Mouse (Mus musculus): ENCODE data around the gene Ccz1. TPM values are rescaled to one million over a fixed set of nuclear protein-coding genes. Genes with fewer than 3 reads are reported as not detected.
A peak's percentile ranks its signal among the peaks of the same experiment; 100 is the strongest.
"Not testable (repeated sequence)": the region's sequence is repeated elsewhere in the genome, so short reads cannot be mapped to it uniquely, and the experiment has no call there.

Gene Ccz1
- polyA plus RNA-seq, 1 experiment from 2014 or later = 51.5 TPM

DNA sequence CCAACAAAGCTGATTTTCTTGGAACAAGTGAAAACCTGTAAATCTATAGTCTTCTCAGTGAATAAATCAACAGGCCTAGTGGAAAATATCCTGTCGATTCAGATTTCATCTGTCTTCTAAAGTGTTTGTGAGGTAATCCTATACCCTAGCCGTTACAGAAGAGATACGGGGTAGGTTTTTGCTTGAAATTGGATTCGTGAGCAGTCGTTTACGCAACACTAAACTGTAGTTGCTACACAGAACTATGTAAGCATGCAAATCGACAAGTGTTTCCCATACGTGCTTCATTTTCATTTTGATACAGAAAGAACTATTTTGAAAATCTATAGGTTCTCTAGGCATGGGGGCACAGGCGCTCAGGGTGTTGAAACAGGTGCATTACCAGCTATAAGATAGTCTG lies 1.2 kb upstream of the Ccz1 start:
- 86% methylated on average over 9 of the region's 9 CpGs for WGBS
- ATAC-seq (ENCODE audit: insufficient number of reproducible peaks, insufficient read depth, low FRiP score, low read depth) = no peak
- Histone ChIP-seq H3K4me2 (ENCODE audit: low read length) (no peak overlapping the region), H3K36me3 (ENCODE audit: control insufficient read depth, insufficient read depth, low read length) (peaks cover 19% of the 10 kb centered on the region), H3K27ac (replicated peaks in 1 of 2; ENCODE audit: control insufficient read depth in 1 of 2, insufficient read depth in 1 of 2, low read depth in 2 of 2, low read length in 2 of 2) (no peak overlapping the region), H3K9ac (ENCODE audit: low read length) (no peak overlapping the region), H3K4me3 (ENCODE audit: control insufficient read depth in 1 of 2, insufficient read depth in 1 of 2, low read depth in 1 of 2, low read length in 2 of 2) (no peak overlapping the region), H3K9me3 (ENCODE audit: control insufficient read depth, low read length) (no peaks in the 10 kb centered on the region), H3K27me3 (ENCODE audit: control insufficient read depth, insufficient read depth, low read length) (no peaks in the 10 kb centered on the region), H3K4me1 (ENCODE audit: control insufficient read depth in 2 of 2, insufficient read depth in 2 of 2, low read length in 2 of 2) (no peaks in the 10 kb centered on the region; a peak in 1 of 4 replicates)

DNA sequence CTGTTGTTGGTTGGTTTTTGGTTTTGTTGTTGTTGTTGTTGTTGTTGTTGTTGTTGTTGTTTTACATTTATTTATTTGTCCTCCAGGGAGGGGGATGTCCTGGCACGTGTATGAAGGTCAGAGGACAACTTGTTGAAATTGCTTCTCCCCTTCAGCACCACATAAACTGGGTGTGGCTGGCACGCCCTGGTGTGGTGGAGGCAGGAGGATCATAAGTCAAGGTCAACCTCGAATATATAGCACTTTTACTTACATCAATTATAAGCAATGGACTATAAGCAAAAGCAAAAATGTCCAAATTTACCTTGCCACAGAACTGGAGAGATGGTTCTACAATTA lies 604 bp upstream of the Ccz1 start:
- ATAC-seq (ENCODE audit: insufficient number of reproducible peaks, insufficient read depth, low FRiP score, low read depth) = no peak
- H3K4me3 ChIP-seq (ENCODE audit: control insufficient read depth in 1 of 2, insufficient read depth in 1 of 2, low read depth in 1 of 2, low read length in 2 of 2) = peak overlapping the region in 1 of 2 experiments; percentile 96; a peak in 3 of 4 replicates
- no peak overlapping the region for H3K9ac ChIP-seq (ENCODE audit: low read length)
- H3K9me3 ChIP-seq (ENCODE audit: control insufficient read depth, low read length) = no peaks in the 10 kb centered on the region
- no peak overlapping the region for H3K27ac ChIP-seq (replicated peaks in 1 of 2; ENCODE audit: control insufficient read depth in 1 of 2, insufficient read depth in 1 of 2, low read depth in 2 of 2, low read length in 2 of 2)
- WGBS = 69% methylated on average over 3 of the region's 3 CpGs
- H3K27me3 ChIP-seq (ENCODE audit: control insufficient read depth, insufficient read depth, low read length) = no peaks in the 10 kb centered on the region
- H3K4me2 ChIP-seq (ENCODE audit: low read length) = peak overlapping the region; percentile 70
- peaks cover 24% of the 10 kb centered on the region for H3K36me3 ChIP-seq (ENCODE audit: control insufficient read depth, insufficient read depth, low read length)
- no peaks in the 10 kb centered on the region; a peak in 1 of 4 replicates for H3K4me1 ChIP-seq (ENCODE audit: control insufficient read depth in 2 of 2, insufficient read depth in 2 of 2, low read length in 2 of 2)

- peak overlapping the region in 1 of 2 experiments; percentile 96; a peak in 2 of 4 replicates for H3K4me3 ChIP-seq (ENCODE audit: control insufficient read depth in 1 of 2, insufficient read depth in 1 of 2, low read depth in 1 of 2, low read length in 2 of 2)
- H3K36me3 ChIP-seq (ENCODE audit: control insufficient read depth, insufficient read depth, low read length) = peaks cover 40% of the 10 kb centered on the region
- not testable (repeated sequence) for H3K9me3 ChIP-seq (ENCODE audit: control insufficient read depth, low read length); H3K27me3 ChIP-seq (ENCODE audit: control insufficient read depth, insufficient read depth, low read length); H3K4me1 ChIP-seq (ENCODE audit: control insufficient read depth in 2 of 2, insufficient read depth in 2 of 2, low read length in 2 of 2); ATAC-seq (ENCODE audit: insufficient number of reproducible peaks, insufficient read depth, low FRiP score, low read depth); H3K27ac ChIP-seq (replicated peaks in 1 of 2; ENCODE audit: control insufficient read depth in 1 of 2, insufficient read depth in 1 of 2, low read depth in 2 of 2, low read length in 2 of 2)
- peak overlapping the region; percentile 95; the same call in 1 of the 2 replicates for H3K9ac ChIP-seq (ENCODE audit: low read length)
- H3K4me2 ChIP-seq (ENCODE audit: low read length) = peak overlapping the region; percentile 70
- WGBS = 59% methylated on average over 12 of the region's 13 CpGs
These were observed 1.1 kb downstream of the Ccz1 start for GRCm38 (mm10) chr5:144013366-144014134.

DNA sequence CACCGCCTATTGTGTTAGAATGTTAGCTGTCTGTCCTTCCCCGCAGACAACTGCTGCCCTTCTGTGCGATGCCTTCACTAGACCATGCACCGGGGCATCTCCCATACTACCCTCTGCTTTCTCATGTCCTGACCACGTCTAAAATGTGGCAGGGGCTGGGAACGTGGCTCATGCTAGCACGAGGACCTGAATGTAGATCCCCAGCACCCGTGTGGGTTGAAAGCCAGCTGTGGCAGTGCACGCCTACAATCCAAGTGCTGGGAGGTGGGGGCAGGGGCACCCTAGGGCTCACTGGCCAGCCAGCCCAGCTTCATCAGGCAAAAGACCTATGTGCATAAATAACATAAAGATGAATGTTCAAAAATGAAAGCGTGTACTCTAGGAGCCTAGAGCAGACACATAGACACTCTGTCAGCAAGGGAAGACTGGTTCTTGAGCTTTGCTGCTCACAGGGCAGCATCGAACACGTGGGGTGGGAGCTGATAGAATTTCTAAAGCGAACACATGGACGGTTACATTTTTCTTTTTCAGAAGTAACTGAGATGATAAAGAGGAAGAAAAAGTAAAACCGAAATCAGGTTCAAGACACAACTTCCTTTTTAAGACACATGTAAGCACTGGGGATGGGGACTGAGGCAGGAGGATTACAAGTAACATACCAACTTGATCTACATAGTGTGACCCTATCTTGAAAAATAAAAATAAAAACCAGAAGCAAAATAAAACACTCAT lies 12.1 kb downstream of the Ccz1 start:
- peaks cover 92% of the 10 kb centered on the region for H3K36me3 ChIP-seq (ENCODE audit: control insufficient read depth, insufficient read depth, low read length)
- no peak overlapping the region for H3K4me2 ChIP-seq (ENCODE audit: low read length)
- H3K27ac ChIP-seq (replicated peaks in 1 of 2; ENCODE audit: control insufficient read depth in 1 of 2, insufficient read depth in 1 of 2, low read depth in 2 of 2, low read length in 2 of 2) = no peak overlapping the region
- no peaks in the 10 kb centered on the region for H3K9me3 ChIP-seq (ENCODE audit: control insufficient read depth, low read length)
- no peaks in the 10 kb centered on the region for H3K27me3 ChIP-seq (ENCODE audit: control insufficient read depth, insufficient read depth, low read length)
- 93% methylated on average over 15 of the region's 15 CpGs for WGBS
- no peak for ATAC-seq (ENCODE audit: insufficient number of reproducible peaks, insufficient read depth, low FRiP score, low read depth)
- H3K9ac ChIP-seq (ENCODE audit: low read length) = no peak overlapping the region
- H3K4me1 ChIP-seq (ENCODE audit: control insufficient read depth in 2 of 2, insufficient read depth in 2 of 2, low read length in 2 of 2) = no peaks in the 10 kb centered on the region
- H3K4me3 ChIP-seq (ENCODE audit: control insufficient read depth in 1 of 2, insufficient read depth in 1 of 2, low read depth in 1 of 2, low read length in 2 of 2) = no peak overlapping the region

DNA sequence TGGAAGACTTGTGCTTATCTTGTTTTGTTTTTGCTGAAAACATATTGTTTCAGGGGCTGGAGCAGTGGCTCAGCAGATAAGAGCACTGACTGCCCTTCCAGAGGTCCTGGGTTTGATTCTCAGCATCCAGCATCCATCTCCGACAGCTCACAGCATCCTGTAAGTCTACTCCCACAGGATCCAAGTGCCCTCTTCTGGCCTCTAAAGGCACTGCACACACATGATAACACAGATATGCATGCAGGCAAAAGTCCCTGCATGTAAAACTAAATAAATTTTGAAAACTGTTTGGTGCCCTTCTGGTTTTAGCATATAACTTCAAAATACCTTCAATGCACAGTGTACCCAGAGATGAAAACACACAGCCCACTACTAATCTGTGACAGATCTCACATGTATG lies 15.3 kb downstream of the Ccz1 start:
- ATAC-seq (ENCODE audit: insufficient number of reproducible peaks, insufficient read depth, low FRiP score, low read depth) = no peak
- Histone ChIP-seq H3K4me2 (ENCODE audit: low read length) (no peak overlapping the region), H3K9ac (ENCODE audit: low read length) (no peak overlapping the region), H3K4me3 (ENCODE audit: control insufficient read depth in 1 of 2, insufficient read depth in 1 of 2, low read depth in 1 of 2, low read length in 2 of 2) (no peak overlapping the region), H3K27ac (replicated peaks in 1 of 2; ENCODE audit: control insufficient read depth in 1 of 2, insufficient read depth in 1 of 2, low read depth in 2 of 2, low read length in 2 of 2) (no peak overlapping the region), H3K27me3 (ENCODE audit: control insufficient read depth, insufficient read depth, low read length) (no peaks in the 10 kb centered on the region), H3K4me1 (ENCODE audit: control insufficient read depth in 2 of 2, insufficient read depth in 2 of 2, low read length in 2 of 2) (0 out of 4 replicates have a peak, but pooled peaks cover 0 to under 1% of the 10 kb centered on the region in 2 experiments), H3K36me3 (ENCODE audit: control insufficient read depth, insufficient read depth, low read length) (peaks cover 99% of the 10 kb centered on the region), H3K9me3 (ENCODE audit: control insufficient read depth, low read length) (no peaks in the 10 kb centered on the region)
- WGBS = 76% methylated on average over 1 of the region's 1 CpGs

- Histone ChIP-seq H3K4me1 (ENCODE audit: control insufficient read depth in 2 of 2, insufficient read depth in 2 of 2, low read length in 2 of 2) (peaks cover 8 to 11% of the 10 kb centered on the region in 2 experiments; a peak in 3 of 4 replicates), H3K4me3 (ENCODE audit: control insufficient read depth in 1 of 2, insufficient read depth in 1 of 2, low read depth in 1 of 2, low read length in 2 of 2) (no peak overlapping the region), H3K27ac (replicated peaks in 1 of 2; ENCODE audit: control insufficient read depth in 1 of 2, insufficient read depth in 1 of 2, low read depth in 2 of 2, low read length in 2 of 2) (peak overlapping the region in 1 of 2 experiments; percentile 53; a peak in 2 of 4 replicates), H3K4me2 (ENCODE audit: low read length) (no peak overlapping the region), H3K36me3 (ENCODE audit: control insufficient read depth, insufficient read depth, low read length) (peaks cover 94% of the 10 kb centered on the region), H3K9me3 (ENCODE audit: control insufficient read depth, low read length) (no peaks in the 10 kb centered on the region), H3K27me3 (ENCODE audit: control insufficient read depth, insufficient read depth, low read length) (no peaks in the 10 kb centered on the region), H3K9ac (ENCODE audit: low read length) (no peak overlapping the region)
- WGBS = 65% methylated on average over 11 of the region's 11 CpGs
- no peak for ATAC-seq (ENCODE audit: insufficient number of reproducible peaks, insufficient read depth, low FRiP score, low read depth)
These were observed 19.9 kb downstream of the Ccz1 start for GRCm38 (mm10) chr5:143994632-143995365.

DNA sequence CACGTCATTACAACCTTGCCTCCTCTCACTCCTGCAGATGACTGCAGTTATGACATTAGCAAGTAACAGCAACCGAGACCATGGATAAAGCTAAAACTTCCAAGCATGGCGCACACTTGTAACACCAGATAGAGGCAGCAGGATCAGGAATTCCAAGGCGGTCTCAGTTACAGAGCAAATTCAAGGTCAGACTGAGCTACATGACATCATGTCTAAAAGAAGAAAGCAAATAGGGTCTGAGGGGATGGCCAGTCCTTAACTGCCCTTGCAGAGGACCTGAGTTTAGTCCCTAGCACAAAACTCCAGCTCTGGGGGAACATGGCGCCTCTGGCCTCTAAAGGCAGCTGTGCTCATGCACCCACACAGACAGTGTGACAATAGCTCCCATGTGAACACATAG lies 20.8 kb downstream of the Ccz1 start:
- peaks cover 94% of the 10 kb centered on the region for H3K36me3 ChIP-seq (ENCODE audit: control insufficient read depth, insufficient read depth, low read length)
- peaks cover 8 to 11% of the 10 kb centered on the region in 2 experiments; a peak in 3 of 4 replicates for H3K4me1 ChIP-seq (ENCODE audit: control insufficient read depth in 2 of 2, insufficient read depth in 2 of 2, low read length in 2 of 2)
- peak overlapping the region; percentile 53 to 61 for H3K27ac ChIP-seq (replicated peaks in 1 of 2; ENCODE audit: control insufficient read depth in 1 of 2, insufficient read depth in 1 of 2, low read depth in 2 of 2, low read length in 2 of 2)
- no peak overlapping the region for H3K4me3 ChIP-seq (ENCODE audit: control insufficient read depth in 1 of 2, insufficient read depth in 1 of 2, low read depth in 1 of 2, low read length in 2 of 2)
- no peaks in the 10 kb centered on the region for H3K27me3 ChIP-seq (ENCODE audit: control insufficient read depth, insufficient read depth, low read length)
- WGBS = 55% methylated on average over 5 of the region's 5 CpGs
- ATAC-seq (ENCODE audit: insufficient number of reproducible peaks, insufficient read depth, low FRiP score, low read depth) = no peak
- no peaks in the 10 kb centered on the region for H3K9me3 ChIP-seq (ENCODE audit: control insufficient read depth, low read length)
- no peak overlapping the region for H3K4me2 ChIP-seq (ENCODE audit: low read length)
- H3K9ac ChIP-seq (ENCODE audit: low read length) = no peak overlapping the region

Data from heart, embryonic 14.5 days (tissue).